Mouse (Mus musculus) CH12.LX (cell line): ENCODE measurements around the gene Cables2. TPM values are rescaled to one million over a fixed set of nuclear protein-coding genes. Genes with fewer than 3 reads are reported as not detected.
A peak's percentile ranks its signal among the peaks of the same experiment; 100 is the strongest.

ENCODE experiments used
- DNase-seq: peaks from one replicate; pipeline ENCODE4 v3.0.0-alpha.2; 2013; ENCODE audit errors: extremely low read depth
- H3K27ac ChIP-seq: 2 replicates; pipeline ENCODE4 v1.5.1; 2012; ENCODE audit warnings: low read depth, mild to moderate bottlenecking, control low read depth, moderate library complexity; ENCODE audit not compliant: insufficient read depth
- H3K27me3 ChIP-seq: replicated peaks from 2 replicates; pipeline ENCODE3; 2012; ENCODE audit warnings: inconsistent platforms
- H3K36me3 ChIP-seq, 2 experiments: replicated peaks in 1 of 2; 2 replicates each; pipeline versions ENCODE3 to v1.6.1; 2012; ENCODE audit warnings: inconsistent platforms in 1 of 2, low read length in 1 of 2, mild to moderate bottlenecking in 1 of 2, mixed read lengths in 1 of 2, moderate library complexity in 1 of 2; ENCODE audit not compliant: control insufficient read depth in 1 of 2, insufficient read depth in 1 of 2
- H3K4me1 ChIP-seq, 2 experiments: 2 replicates each; pipeline ENCODE4 v1.6.1; 2012; ENCODE audit warnings: inconsistent platforms in 1 of 2, moderate library complexity in 1 of 2; ENCODE audit not compliant: insufficient read depth in 2 of 2, control insufficient read depth in 1 of 2
- H3K4me2 ChIP-seq: 2 replicates; pipeline ENCODE4 v1.6.1; 2012; ENCODE audit warnings: low read depth, mild to moderate bottlenecking, control low read depth; ENCODE audit not compliant: poor library complexity, insufficient read depth, severe bottlenecking
- H3K4me3 ChIP-seq, 3 experiments: fragments of 150-350 bp in 1 of 3; sonication (generic) in 1 of 3; replicated peaks in 1 of 3; 2 replicates each; pipeline versions ENCODE3 to v1.5.1; 2011 to 2012; ENCODE audit warnings: low read depth in 2 of 3, low read length in 2 of 3, mild to moderate bottlenecking in 2 of 3, moderate library complexity in 2 of 3, control low read depth in 1 of 3, improper control_type of control experiment in 1 of 3, inconsistent platforms in 1 of 3, mixed read lengths in 1 of 3; ENCODE audit not compliant: poor library complexity in 1 of 3
- H3K79me2 ChIP-seq: replicated peaks from 2 replicates; pipeline ENCODE4 v1.6.1; 2012; ENCODE audit warnings: mild to moderate bottlenecking, moderate library complexity; ENCODE audit not compliant: control insufficient read depth, poor library complexity, insufficient read depth, severe bottlenecking; ENCODE audit errors: extremely low read depth
- H3K9ac ChIP-seq: 2 replicates; pipeline ENCODE4 v1.6.1; 2012; ENCODE audit warnings: low read depth, mild to moderate bottlenecking, control low read depth, moderate library complexity; ENCODE audit not compliant: insufficient read depth
- H3K9me3 ChIP-seq: replicated peaks from 2 replicates; pipeline ENCODE3; 2012; ENCODE audit warnings: low read length, inconsistent platforms, mixed read lengths
- BHLHE40 ChIP-seq: IDR thresholded peaks from 2 replicates; pipeline ENCODE4 v1.6.1; 2011; ENCODE audit warnings: mild to moderate bottlenecking, low read depth, low read length, improper control_type of control experiment
- CHD1 ChIP-seq: IDR thresholded peaks from 2 replicates; pipeline ENCODE4 v1.6.1; 2012; ENCODE audit warnings: low read depth, low read length, improper control_type of control experiment, inconsistent platforms
- CHD2 ChIP-seq: IDR thresholded peaks from 2 replicates; pipeline ENCODE4 v1.6.1; 2011; ENCODE audit warnings: low read length, improper control_type of control experiment
- CTCF ChIP-seq, 2 experiments: IDR thresholded peaks in 1 of 2; conservative IDR thresholded peaks in 1 of 2; 2 replicates each; pipeline ENCODE4 v1.5.1; 2011 to 2012; ENCODE audit warnings: low read depth in 2 of 2, low read length in 2 of 2, improper control_type of control experiment in 1 of 2, inconsistent platforms in 1 of 2, mild to moderate bottlenecking in 1 of 2, moderate library complexity in 1 of 2
- E2F4 ChIP-seq: IDR thresholded peaks from 2 replicates; pipeline ENCODE4 v1.6.1; 2011; ENCODE audit warnings: low read depth, low read length, improper control_type of control experiment; ENCODE audit not compliant: insufficient replicate concordance
- ELF1 ChIP-seq: IDR thresholded peaks from 2 replicates; pipeline ENCODE4 v1.6.1; 2014; ENCODE audit warnings: low read depth, mild to moderate bottlenecking, inconsistent platforms, low read length, improper control_type of control experiment
- EP300 ChIP-seq: IDR thresholded peaks from 2 replicates; pipeline ENCODE4 v1.6.1; 2011; ENCODE audit warnings: low read length, improper control_type of control experiment
- ETS1 ChIP-seq: conservative IDR thresholded peaks from 2 replicates; pipeline ENCODE4 v1.6.1; 2012; ENCODE audit warnings: low read depth, mild to moderate bottlenecking, inconsistent platforms, low read length, improper control_type of control experiment, moderate library complexity
- GABPA ChIP-seq: IDR thresholded peaks from 2 replicates; pipeline ENCODE4 v1.6.1; 2012; ENCODE audit warnings: low read depth, low read length, improper control_type of control experiment, inconsistent platforms; ENCODE audit not compliant: insufficient replicate concordance
- HCFC1 ChIP-seq: IDR thresholded peaks from 2 replicates; pipeline ENCODE4 v1.6.1; 2012; ENCODE audit warnings: low read depth, mild to moderate bottlenecking, inconsistent platforms, low read length, improper control_type of control experiment
- IRF4 ChIP-seq: IDR thresholded peaks from 2 replicates; pipeline ENCODE4 v1.6.1; 2014; ENCODE audit warnings: low read depth, mild to moderate bottlenecking, inconsistent platforms, low read length, improper control_type of control experiment
- JUN ChIP-seq: IDR thresholded peaks from 2 replicates; pipeline ENCODE4 v1.6.1; 2011; ENCODE audit warnings: low read depth, mild to moderate bottlenecking, low read length, improper control_type of control experiment, moderate library complexity; ENCODE audit not compliant: insufficient read depth
- JUND ChIP-seq: conservative IDR thresholded peaks from 2 replicates; pipeline ENCODE4 v1.6.1; 2011; ENCODE audit warnings: low read depth, low read length, improper control_type of control experiment
- KAT2A ChIP-seq: IDR thresholded peaks from 2 replicates; pipeline ENCODE4 v1.6.1; 2012; ENCODE audit warnings: low read length, improper control_type of control experiment, inconsistent platforms; ENCODE audit not compliant: insufficient replicate concordance
- MAFK ChIP-seq: IDR thresholded peaks from 2 replicates; pipeline ENCODE4 v1.6.1; 2011; ENCODE audit warnings: low read length, improper control_type of control experiment; ENCODE audit not compliant: insufficient replicate concordance
- MAX ChIP-seq: IDR thresholded peaks from 2 replicates; pipeline ENCODE4 v1.6.1; 2011; ENCODE audit warnings: low read length, improper control_type of control experiment
- MAZ ChIP-seq: IDR thresholded peaks from 2 replicates; pipeline ENCODE4 v1.6.1; 2012; ENCODE audit warnings: low read depth, mild to moderate bottlenecking, inconsistent platforms, low read length, improper control_type of control experiment, moderate library complexity
- MEF2A ChIP-seq: IDR thresholded peaks from 2 replicates; pipeline ENCODE4 v1.6.1; 2014; ENCODE audit warnings: low read depth, mild to moderate bottlenecking, inconsistent platforms, low read length, improper control_type of control experiment, borderline replicate concordance
- MXI1 ChIP-seq: IDR thresholded peaks from 2 replicates; pipeline ENCODE4 v1.6.1; 2011; ENCODE audit warnings: mild to moderate bottlenecking, low read depth, low read length, improper control_type of control experiment
- MYC ChIP-seq: IDR thresholded peaks from 2 replicates; pipeline ENCODE4 v1.6.1; 2011; ENCODE audit warnings: low read depth, mild to moderate bottlenecking, improper control_type of control experiment, low read length
- NELFE ChIP-seq: IDR thresholded peaks from 2 replicates; pipeline ENCODE4 v1.6.1; 2011; ENCODE audit warnings: low read depth, low read length, improper control_type of control experiment
- NRF1 ChIP-seq: IDR thresholded peaks from 2 replicates; pipeline ENCODE4 v1.6.1; 2014; ENCODE audit warnings: low read depth, mild to moderate bottlenecking, inconsistent platforms, low read length, improper control_type of control experiment, moderate library complexity
- PAX5 ChIP-seq: IDR thresholded peaks from 2 replicates; pipeline ENCODE4 v1.6.1; 2012; ENCODE audit warnings: low read length, inconsistent platforms, mixed read lengths
- POLR2A ChIP-seq: IDR thresholded peaks from 2 replicates; pipeline ENCODE4 v1.6.1; 2011; ENCODE audit warnings: low read depth, mild to moderate bottlenecking, improper control_type of control experiment, low read length
- POLR2AphosphoS2 ChIP-seq: IDR thresholded peaks from 2 replicates; pipeline ENCODE4 v1.6.1; 2011; ENCODE audit warnings: low read depth, low read length, improper control_type of control experiment
- RAD21 ChIP-seq: IDR thresholded peaks from 2 replicates; pipeline ENCODE4 v1.6.1; 2011; ENCODE audit warnings: low read depth, mild to moderate bottlenecking, low read length, improper control_type of control experiment, moderate library complexity
- RCOR1 ChIP-seq: conservative IDR thresholded peaks from 2 replicates; pipeline ENCODE4 v1.6.1; 2012; ENCODE audit warnings: low read depth, mild to moderate bottlenecking, inconsistent platforms, low read length, improper control_type of control experiment
- SIN3A ChIP-seq: IDR thresholded peaks from 2 replicates; pipeline ENCODE4 v1.6.1; 2012; ENCODE audit warnings: low read length, improper control_type of control experiment, inconsistent platforms
- SMC3 ChIP-seq: IDR thresholded peaks from 2 replicates; pipeline ENCODE4 v1.6.1; 2011; ENCODE audit warnings: low read depth, low read length, improper control_type of control experiment
- TBP ChIP-seq: conservative IDR thresholded peaks from 2 replicates; pipeline ENCODE4 v1.6.1; 2011; ENCODE audit warnings: low read depth, low read length, improper control_type of control experiment
- TCF12 ChIP-seq: IDR thresholded peaks from 2 replicates; pipeline ENCODE4 v1.6.1; 2014; ENCODE audit warnings: low read depth, mild to moderate bottlenecking, inconsistent platforms, low read length, improper control_type of control experiment
- UBTF ChIP-seq: IDR thresholded peaks from 2 replicates; pipeline ENCODE4 v1.6.1; 2012; ENCODE audit warnings: low read depth, mild to moderate bottlenecking, inconsistent platforms, low read length, improper control_type of control experiment, moderate library complexity
- USF1 ChIP-seq: IDR thresholded peaks from 2 replicates; pipeline ENCODE4 v1.6.1; 2014; ENCODE audit warnings: low read depth, mild to moderate bottlenecking, inconsistent platforms, low read length, improper control_type of control experiment
- USF2 ChIP-seq: conservative IDR thresholded peaks from 2 replicates; pipeline ENCODE4 v1.6.1; 2011; ENCODE audit warnings: low read depth, low read length, improper control_type of control experiment
- ZC3H11A ChIP-seq: IDR thresholded peaks from 2 replicates; pipeline ENCODE4 v1.6.1; 2012; ENCODE audit warnings: low read depth, mild to moderate bottlenecking, inconsistent platforms, low read length, improper control_type of control experiment
- ZKSCAN1 ChIP-seq: IDR thresholded peaks from 2 replicates; pipeline ENCODE4 v1.6.1; 2012; ENCODE audit warnings: low read depth, inconsistent platforms, low read length, improper control_type of control experiment, borderline replicate concordance
- ZMIZ1 ChIP-seq: IDR thresholded peaks from 2 replicates; pipeline ENCODE4 v1.6.1; 2012; ENCODE audit warnings: low read depth, mild to moderate bottlenecking, inconsistent platforms, low read length, improper control_type of control experiment
- ZNF384 ChIP-seq: IDR thresholded peaks from 2 replicates; pipeline ENCODE4 v1.6.1; 2012; ENCODE audit warnings: low read depth, low read length, improper control_type of control experiment, inconsistent platforms
- dilution Hi-C: fragments of 300-500 bp; cut with MboI; formaldehyde crosslinking; loops from 2 replicates; pipeline ENCODE4 v1.14.3; 2020; ENCODE audit warnings: low sequenced_read_pairs; ENCODE audit not compliant: extremely low pct_unique_long_range_greater_than_20kb, extremely low pct_ligation_motif_present
- in situ Hi-C: fragments of 300-500 bp; cut with MboI; formaldehyde crosslinking; loops from 3 replicates; pipeline ENCODE4 v1.14.3; 2019; ENCODE audit warnings: low sequenced_read_pairs, low pct_ligation_motif_present, low pct_unique_long_range_greater_than_20kb, mixed read lengths
- polyA plus RNA-seq: library from polyadenylated mRNA; unstranded; fragments of >175 nt; gene quantifications from 2 replicates; pipeline ENCODE4 v1.2.1, GENCODE M21; 2012; ENCODE audit warnings: low read depth; ENCODE audit not compliant: insufficient read length
- total RNA-seq, 2 experiments: library from RNA; depleted of rRNA; stranded (reverse); fragments of 300-350 nt in 1 of 2; fragments of >200 nt in 1 of 2; gene quantifications; 2 replicates each; pipeline ENCODE4 v1.2.3; 2012 to 2014

Gene Cables2
- total and polyA plus RNA-seq, 3 experiments, result 13.0 to 29.9 (median 17.2) TPM

GRCm38 (mm10) chr2:180270537-180271255 is 2.6 kb downstream of the Cables2 start:
- Histone ChIP-seq H3K36me3 (peaks cover 16 to 39% of the 10 kb centered on the region in 2 experiments), H3K9me3 (no peaks in the 10 kb centered on the region), H3K27ac (peak overlapping the region; percentile 86), H3K79me2 (0 out of 2 replicates have a peak, but pooled peaks cover 6% of the 10 kb centered on the region), H3K27me3 (peaks cover 17% of the 10 kb centered on the region), H3K9ac (peak overlapping the region; percentile 36), H3K4me2 (peak overlapping the region; percentile 75), H3K4me1 (peaks cover 26 to 62% of the 10 kb centered on the region in 2 experiments), H3K4me3 (peak overlapping the region; percentile 20 to 54 (median 24))
- dilution Hi-C loops, result no loop called here
- DNase-seq, result peak; percentile 85
- in situ Hi-C loops, result loop anchor here (5.0 to 10.0 kb wide), 2 partner anchors 72 to 304 kb away; no protein-coding TSS in a partner anchor
- no peak for TF ChIP-seq GABPA
- no peak for TF ChIP-seq CHD2
- TF ChIP-seq NRF1, result no peak
- TF ChIP-seq CTCF (conservative IDR thresholded peaks at IDR 0.05 in 1 of 2, IDR thresholded peaks at IDR 0.05 in 1 of 2; ENCODE audit: low read depth in 2 of 2, low read length in 2 of 2), result no peak; a peak in 1 of 4 replicates
- peak; percentile 46; the same call in 1 of the 2 replicates for TF ChIP-seq SIN3A
- no peak for TF ChIP-seq MAZ
- no peak for TF ChIP-seq CHD1
- no peak for TF ChIP-seq USF1
- no peak for TF ChIP-seq MXI1
- TF ChIP-seq ELF1, result no peak
- no peak for TF ChIP-seq MYC
- no peak; the same call in 1 of the 2 replicates for TF ChIP-seq NELFE
- TF ChIP-seq ZC3H11A, result no peak
- peak; percentile 40; the same call in 1 of the 2 replicates for TF ChIP-seq TCF12
- no peak; the same call in 1 of the 2 replicates for TF ChIP-seq POLR2AphosphoS2
- peak; percentile 75; the same call in 1 of the 2 replicates for TF ChIP-seq TBP
- no peak for TF ChIP-seq HCFC1
- no peak for TF ChIP-seq ZMIZ1
- TF ChIP-seq USF2, result no peak
- no peak; the same call in 1 of the 2 replicates for TF ChIP-seq MAX
- no peak; the same call in 1 of the 2 replicates for TF ChIP-seq RAD21
- no peak for TF ChIP-seq KAT2A
- TF ChIP-seq RCOR1, result peak; percentile 15; the same call in 1 of the 2 replicates
- no peak for TF ChIP-seq E2F4
- TF ChIP-seq POLR2A, result peak; percentile 41; the same call in 1 of the 2 replicates
- peak; percentile 50; the same call in 1 of the 2 replicates for TF ChIP-seq BHLHE40
- no peak for TF ChIP-seq UBTF
- TF ChIP-seq PAX5, result no peak
- TF ChIP-seq ETS1, result peak; percentile 32; the same call in 1 of the 2 replicates
- 0 out of 2 replicates have a peak, but pooled peaks have one; percentile 21 for TF ChIP-seq JUN
- TF ChIP-seq MAFK, result 0 out of 2 replicates have a peak, but pooled peaks have one; percentile 61
- no peak for TF ChIP-seq IRF4
- peak; percentile 20; the same call in 1 of the 2 replicates for TF ChIP-seq MEF2A
- peak; percentile 68; the same call in 1 of the 2 replicates for TF ChIP-seq EP300
- TF ChIP-seq JUND, result no peak
- TF ChIP-seq ZNF384, result no peak
- TF ChIP-seq ZKSCAN1, result no peak
- TF ChIP-seq SMC3, result no peak
